Mouse (Mus musculus) intestine, postnatal 0 days (tissue): Measurements from ENCODE around the gene Hipk1. TPM values are rescaled to one million over a fixed set of nuclear protein-coding genes. Genes with fewer than 3 reads are reported as not detected.
A peak's percentile ranks its signal among the peaks of the same experiment; 100 is the strongest.

Experiments used
- ATAC-seq: fragments of 200-750 bp; cut with Nextera tagmentation; 2 replicates; pipeline ENCODE4 v1.8.0; 2017; ENCODE audit warnings: mild to moderate bottlenecking, moderate TSS enrichment, moderate library complexity
- H3K27ac ChIP-seq: fragments of 300-500 bp; sonication (generic); 2 replicates; pipeline ENCODE4 v1.5.1; 2014; ENCODE audit warnings: mild to moderate bottlenecking, low read depth, low read length, moderate library complexity
- H3K27me3 ChIP-seq: fragments of 300-500 bp; sonication (generic); replicated peaks from 2 replicates; pipeline ENCODE4 v1.6.1; 2014; ENCODE audit warnings: low read length, mixed read lengths; ENCODE audit not compliant: control insufficient read depth, insufficient read depth
- H3K36me3 ChIP-seq: fragments of 300-500 bp; sonication (generic); 2 replicates; pipeline ENCODE4 v1.6.1; 2014; ENCODE audit warnings: mild to moderate bottlenecking, moderate library complexity; ENCODE audit not compliant: control insufficient read depth, insufficient read depth
- H3K4me1 ChIP-seq: fragments of 300-500 bp; sonication (generic); replicated peaks from 2 replicates; pipeline ENCODE4 v1.6.1; 2014; ENCODE audit warnings: antibody characterized with exemption, low read length, mixed read lengths; ENCODE audit not compliant: control insufficient read depth, insufficient read depth
- H3K4me2 ChIP-seq: fragments of 300-500 bp; sonication (generic); replicated peaks from 2 replicates; pipeline ENCODE4 v1.6.1; 2014; ENCODE audit warnings: low read depth, mild to moderate bottlenecking, moderate library complexity
- H3K4me3 ChIP-seq: fragments of 300-500 bp; sonication (generic); 2 replicates; pipeline ENCODE4 v1.5.1; 2014; ENCODE audit warnings: low read depth, low read length
- H3K9ac ChIP-seq: fragments of 300-500 bp; sonication (generic); 2 replicates; pipeline ENCODE4 v1.6.1; 2014; ENCODE audit warnings: mild to moderate bottlenecking, low read depth, low read length
- H3K9me3 ChIP-seq: fragments of 300-500 bp; sonication (generic); 2 replicates; pipeline ENCODE4 v1.6.1; 2016; ENCODE audit warnings: mixed run types; ENCODE audit not compliant: control insufficient read depth
- CTCF ChIP-seq: sonication (generic); IDR thresholded peaks from 2 replicates; pipeline ENCODE4 v1.5.1; 2016; ENCODE audit warnings: low read depth, mild to moderate bottlenecking, control low read depth, antibody characterized with exemption, moderate library complexity
- WGBS: fragments of 180-500 bp; shearing (Covaris S2); extraction: QIAGEN DNeasy Blood & Tissue Kit; methylation state at CpG from one replicate; pipeline ENCODE4 v1.1.7; 2014; 5-methylcytosine and 5-hydroxymethylcytosine counted together
- polyA plus RNA-seq: library from polyadenylated mRNA; unstranded; fragments of >200 nt; fragmentation: Nextera tagmentation; extraction: Ambion mirVana; gene quantifications from 2 replicates; pipeline ENCODE4 v1.2.1, GENCODE M21; 2015

Gene Hipk1
- polyA plus RNA-seq, 1 experiment from 2014 or later: 6.6 TPM

DNA sequence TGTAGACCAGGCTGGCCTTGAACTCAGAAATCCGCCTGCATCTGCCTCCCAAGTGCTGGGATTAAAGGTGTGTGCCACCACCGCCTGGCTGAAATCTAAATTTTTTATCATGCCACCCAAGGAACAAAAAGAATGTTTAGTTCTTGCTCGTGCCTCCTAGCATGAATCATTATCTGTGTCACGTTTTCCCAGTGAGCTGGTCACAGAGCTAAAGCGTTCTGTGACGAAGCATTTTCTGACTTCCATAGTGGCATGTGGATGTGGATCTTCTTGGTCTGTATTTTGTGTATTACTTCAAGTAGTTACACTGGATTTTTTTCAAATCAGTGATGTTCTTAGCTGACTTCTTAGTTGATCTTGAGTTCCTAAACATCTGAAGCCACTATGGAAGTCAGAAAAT lies 19.6 kb upstream of the Hipk1 start:
- Histone ChIP-seq H3K4me3 (no peak overlapping the region), H3K4me2 (no peak overlapping the region), H3K9ac (no peak overlapping the region), H3K9me3 (no peaks in the 10 kb centered on the region), H3K36me3 (peaks cover 11% of the 10 kb centered on the region), H3K4me1 (no peaks in the 10 kb centered on the region), H3K27ac (no peak overlapping the region), H3K27me3 (no peaks in the 10 kb centered on the region)
- 89% methylated on average over 6 of the region's 6 CpGs for WGBS
- no peak for ATAC-seq
- TF ChIP-seq CTCF: no peak

DNA sequence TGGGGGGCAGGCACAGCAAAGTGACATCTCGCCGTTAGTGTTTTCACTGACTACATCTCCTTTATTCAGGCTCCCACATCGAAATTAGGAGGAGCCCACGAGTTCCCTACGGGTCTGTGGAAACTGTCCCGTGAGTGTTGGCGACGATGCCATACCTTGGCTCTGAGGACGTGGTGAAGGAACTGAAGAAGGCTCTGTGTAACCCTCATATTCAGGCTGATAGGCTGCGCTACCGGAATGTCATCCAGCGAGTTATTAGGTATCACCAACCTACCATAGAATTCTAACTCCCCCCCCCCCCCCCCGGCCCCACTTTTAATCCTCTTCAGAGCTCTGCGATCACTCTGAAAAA lies 18.4 kb upstream of the Hipk1 start:
- Histone ChIP-seq H3K4me2 (peak overlapping the region; percentile 78), H3K9ac (peak overlapping the region; percentile 88), H3K27ac (peak overlapping the region; percentile 92), H3K36me3 (peaks cover 3% of the 10 kb centered on the region), H3K9me3 (no peaks in the 10 kb centered on the region), H3K27me3 (no peaks in the 10 kb centered on the region), H3K4me3 (peak overlapping the region; percentile 64), H3K4me1 (no peaks in the 10 kb centered on the region)
- WGBS: 3% methylated on average over 14 of the region's 14 CpGs
- peak; percentile 59 for ATAC-seq
- TF ChIP-seq CTCF: no peak

DNA sequence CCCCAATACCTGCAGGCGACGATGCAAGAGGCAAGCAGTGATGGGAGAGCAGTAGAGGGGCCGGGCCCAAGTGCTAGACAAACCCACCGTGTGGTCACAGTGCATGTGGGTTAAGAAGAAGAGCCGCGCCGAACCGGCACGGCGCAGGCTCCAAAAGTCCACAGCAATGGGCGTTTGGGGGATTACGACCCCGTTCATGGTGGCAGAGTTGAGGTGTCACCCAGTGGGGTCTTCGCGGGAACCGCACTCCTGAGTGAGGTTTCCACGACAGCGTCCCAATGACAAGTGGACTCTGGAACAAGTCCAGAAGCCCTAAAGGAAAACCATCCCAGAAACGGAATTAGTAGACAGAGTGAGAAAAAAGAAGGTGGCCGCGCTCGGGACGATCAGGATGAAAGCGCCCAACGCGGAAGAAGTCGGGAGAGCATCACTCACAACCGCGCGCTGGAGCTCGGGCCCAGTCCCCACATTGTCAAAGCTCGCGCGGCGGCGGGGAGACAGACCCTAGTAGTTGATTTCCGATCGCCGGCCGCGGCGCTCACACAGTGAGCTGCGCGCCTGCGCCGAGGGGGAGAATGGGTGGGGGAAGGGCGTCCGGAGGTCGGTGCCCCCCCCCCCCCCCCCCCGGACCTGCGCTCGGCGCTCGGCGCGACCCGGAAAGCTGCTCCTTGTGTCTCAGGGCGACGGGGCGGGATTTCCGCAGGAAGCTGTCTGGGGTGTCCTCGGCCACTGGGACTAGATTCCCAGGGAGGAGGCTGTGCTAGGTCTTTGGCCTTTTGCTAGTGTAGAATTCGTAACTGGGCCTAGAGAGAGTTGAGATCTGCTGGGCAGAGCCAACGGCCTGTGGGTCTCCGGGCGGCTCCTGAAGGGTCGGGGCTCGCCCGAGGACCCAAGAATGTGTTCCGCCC lies 17.8 kb upstream of the Hipk1 start, which contains the start of the genes Dclre1b, Ap4b1 and Gm43064:
TSS of gene Dclre1b (minus strand) at position 554 of the 908 bp plus-strand sequence.
TSS of gene Ap4b1 (plus strand) at position 630 of the 908 bp plus-strand sequence.
TSS of gene Gm43064 (plus strand) at position 683 of the 908 bp plus-strand sequence.
- H3K9me3 ChIP-seq: no peaks in the 10 kb centered on the region
- H3K27me3 ChIP-seq: no peaks in the 10 kb centered on the region
- peaks cover 8% of the 10 kb centered on the region for H3K36me3 ChIP-seq
- WGBS: under 1% methylated on average over 62 of the region's 70 CpGs
- peak within 1 kb of the TSS; percentile 78 for H3K4me2 ChIP-seq
- peak within 1 kb of the TSS; percentile 88 for H3K9ac ChIP-seq
- peak; percentile 9; the same call in 1 of the 2 replicates for TF ChIP-seq CTCF
- peak; percentile 93 for ATAC-seq
- peak within 1 kb of the TSS; percentile 92 for H3K27ac ChIP-seq
- no peaks in the 10 kb centered on the region for H3K4me1 ChIP-seq
- H3K4me3 ChIP-seq: peak within 1 kb of the TSS; percentile 64

DNA sequence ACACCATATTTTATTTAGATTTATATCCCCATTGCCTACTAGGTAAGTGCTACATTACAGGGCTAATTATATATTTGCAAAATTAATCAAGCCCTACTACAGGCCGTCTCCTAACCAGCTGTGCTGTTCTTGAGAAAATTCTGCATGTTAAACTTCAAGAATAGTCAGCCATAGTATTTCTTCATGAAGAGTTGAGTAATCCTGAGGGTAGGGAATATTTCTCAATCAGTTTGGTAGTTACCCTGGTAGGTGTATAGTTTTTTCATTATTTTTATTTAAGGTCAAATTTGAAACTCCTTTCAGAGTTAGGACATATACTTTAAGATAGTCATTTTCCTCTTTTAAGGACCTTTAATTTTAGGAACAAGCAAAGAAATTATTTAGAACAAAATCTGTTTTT lies 14.3 kb upstream of the Hipk1 start:
- no peak for TF ChIP-seq CTCF
- WGBS: 98% methylated on average over 1 of the region's 1 CpGs
- H3K4me3 ChIP-seq: no peak overlapping the region
- 0 out of 2 replicates have a peak, but pooled peaks cover 2% of the 10 kb centered on the region for H3K4me1 ChIP-seq
- H3K4me2 ChIP-seq: no peak overlapping the region
- no peak overlapping the region for H3K9ac ChIP-seq
- no peak overlapping the region for H3K27ac ChIP-seq
- H3K9me3 ChIP-seq: no peaks in the 10 kb centered on the region
- no peaks in the 10 kb centered on the region for H3K27me3 ChIP-seq
- no peak for ATAC-seq
- peaks cover 18% of the 10 kb centered on the region for H3K36me3 ChIP-seq

DNA sequence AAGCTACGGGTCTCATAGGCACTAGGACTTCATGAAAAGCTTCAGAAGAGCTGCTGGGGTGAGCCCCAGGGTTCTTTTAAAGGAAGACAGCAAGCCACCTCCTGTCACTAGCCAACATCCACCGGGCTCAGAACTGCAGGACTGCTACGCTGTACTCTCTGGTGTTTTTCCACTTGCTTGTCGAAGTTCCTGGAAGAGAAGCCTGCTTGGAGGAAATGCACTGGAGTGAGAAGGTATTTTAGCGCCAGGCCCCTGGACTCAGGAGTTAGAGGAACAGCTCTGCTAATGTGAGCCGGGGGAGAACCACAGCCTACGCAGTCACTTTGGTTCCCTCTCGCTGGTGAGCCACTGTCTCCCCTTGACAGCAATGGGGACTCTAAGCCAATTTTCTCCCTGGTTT lies 11.5 kb upstream of the Hipk1 start:
- no peak for ATAC-seq

More for the DNA sequence above, 11.5 kb upstream of the Hipk1 start:
- peaks cover 18% of the 10 kb centered on the region for H3K36me3 ChIP-seq
- H3K9ac ChIP-seq: no peak overlapping the region
- no peak for TF ChIP-seq CTCF
- H3K27ac ChIP-seq: peak overlapping the region; percentile 62
- H3K27me3 ChIP-seq: no peaks in the 10 kb centered on the region
- no peaks in the 10 kb centered on the region for H3K9me3 ChIP-seq
- H3K4me1 ChIP-seq: 0 out of 2 replicates have a peak, but pooled peaks cover 2% of the 10 kb centered on the region
- 81% methylated on average over 8 of the region's 8 CpGs for WGBS
- no peak overlapping the region for H3K4me3 ChIP-seq
- no peak overlapping the region for H3K4me2 ChIP-seq
